Mouse (Mus musculus): ENCODE results near the gene Sntb2. TPM values are rescaled to one million over a fixed set of nuclear protein-coding genes. Genes with fewer than 3 reads are reported as not detected.
A peak's percentile ranks its signal among the peaks of the same experiment; 100 is the strongest.
"Not testable (repeated sequence)": the region's sequence is repeated elsewhere in the genome, so short reads cannot be mapped to it uniquely, and the experiment has no call there.

The Sntb2 gene
- 5.9 and 10.0 TPM in 2 replicates for polyA plus RNA-seq (2015; fragmentation: Nextera tagmentation; extraction: Ambion mirVana)

DNA sequence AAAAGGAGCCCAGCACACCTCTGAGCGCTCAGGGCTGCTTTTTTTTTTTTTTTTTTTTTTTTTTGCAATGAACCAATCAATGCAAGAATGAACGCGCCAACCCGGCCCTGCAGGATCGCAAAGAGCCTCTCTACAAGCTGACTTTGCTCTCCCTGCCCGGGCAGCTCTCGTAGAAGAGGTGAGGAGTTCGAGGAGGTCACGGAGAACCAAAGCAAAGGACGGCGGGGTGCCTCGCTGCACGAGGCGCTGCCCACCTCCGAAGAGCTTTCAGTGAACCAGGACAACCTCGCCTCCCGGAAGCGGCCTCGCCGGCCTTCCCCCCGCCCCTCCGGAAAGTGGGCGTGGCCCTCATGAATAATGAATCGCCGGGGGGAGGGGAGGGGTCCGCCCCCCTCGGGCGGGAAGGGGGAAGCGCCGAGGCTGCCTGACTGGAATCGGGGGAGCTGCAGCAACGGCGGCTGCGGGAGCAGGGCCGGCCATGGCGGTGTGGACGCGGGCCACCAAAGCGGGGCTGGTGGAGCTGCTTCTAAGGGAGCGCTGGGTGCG, at the start of gene Sntb2:
Gene Sntb2 (plus strand): TSS at position 427 of the 546 bp plus-strand sequence.
- peak; percentile 91 for DNase-seq (ENCODE audit: low spot score)

DNA sequence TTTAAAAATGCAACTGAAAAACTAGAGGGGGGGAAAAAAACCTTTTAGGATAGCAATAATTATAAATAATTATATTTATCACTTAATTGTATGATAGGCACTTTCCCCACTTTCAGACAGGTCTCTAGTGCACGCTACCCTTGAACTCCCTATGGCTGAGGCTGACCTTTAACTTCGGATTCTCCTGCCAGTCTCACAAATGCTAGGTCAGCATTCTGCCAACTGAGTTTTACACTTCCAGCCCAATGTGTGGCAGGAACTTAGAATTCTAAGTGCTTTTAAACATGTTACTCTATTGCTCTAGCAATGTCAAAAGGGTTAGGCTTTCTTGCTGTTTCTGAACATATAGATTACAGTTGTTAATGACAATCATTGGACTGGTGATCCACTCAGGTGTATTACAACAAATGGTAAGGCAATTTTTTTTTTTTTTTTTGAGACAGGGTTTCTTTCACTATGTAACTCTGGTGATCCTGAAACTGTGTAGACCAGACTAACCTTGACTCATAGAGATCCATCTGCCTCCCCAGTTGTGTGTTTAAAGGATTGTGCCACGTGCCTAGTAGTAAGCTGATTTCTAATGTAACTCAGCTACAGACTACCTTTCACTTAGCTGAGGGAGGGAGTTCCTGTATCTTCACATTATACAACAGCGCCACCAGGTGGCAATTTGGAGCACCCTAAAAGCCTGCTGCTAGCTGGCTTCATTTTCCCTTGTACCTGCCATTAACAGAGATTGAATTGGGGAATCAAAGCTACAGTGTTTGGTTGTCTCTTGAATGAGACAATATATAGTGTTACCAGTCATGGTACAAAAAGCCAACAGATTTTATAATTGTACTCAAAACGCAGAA, 48.0 kb upstream of the Sntb2 start:
- peak; percentile 81 for DNase-seq (ENCODE audit: low spot score)

DNA sequence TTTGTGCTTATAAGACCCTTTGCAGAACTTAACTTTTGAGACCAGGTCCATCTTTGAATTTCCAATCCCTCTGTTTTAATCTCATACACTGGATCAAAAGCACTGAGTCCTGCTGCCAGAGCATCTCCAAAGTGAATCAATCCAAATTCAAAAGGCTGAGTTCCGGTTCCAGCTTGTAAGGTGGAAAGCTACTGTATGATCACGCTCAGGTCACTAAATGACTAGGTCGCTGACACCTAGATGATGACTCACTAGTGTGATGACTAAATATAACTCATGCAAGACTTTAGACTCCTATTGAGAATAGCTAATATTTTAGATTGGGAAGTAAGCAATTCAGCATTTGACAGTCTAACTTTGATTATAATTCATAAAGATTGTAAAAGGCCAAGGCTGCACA, 46.7 kb upstream of the Sntb2 start:
- no peak for DNase-seq (ENCODE audit: low spot score)

DNA sequence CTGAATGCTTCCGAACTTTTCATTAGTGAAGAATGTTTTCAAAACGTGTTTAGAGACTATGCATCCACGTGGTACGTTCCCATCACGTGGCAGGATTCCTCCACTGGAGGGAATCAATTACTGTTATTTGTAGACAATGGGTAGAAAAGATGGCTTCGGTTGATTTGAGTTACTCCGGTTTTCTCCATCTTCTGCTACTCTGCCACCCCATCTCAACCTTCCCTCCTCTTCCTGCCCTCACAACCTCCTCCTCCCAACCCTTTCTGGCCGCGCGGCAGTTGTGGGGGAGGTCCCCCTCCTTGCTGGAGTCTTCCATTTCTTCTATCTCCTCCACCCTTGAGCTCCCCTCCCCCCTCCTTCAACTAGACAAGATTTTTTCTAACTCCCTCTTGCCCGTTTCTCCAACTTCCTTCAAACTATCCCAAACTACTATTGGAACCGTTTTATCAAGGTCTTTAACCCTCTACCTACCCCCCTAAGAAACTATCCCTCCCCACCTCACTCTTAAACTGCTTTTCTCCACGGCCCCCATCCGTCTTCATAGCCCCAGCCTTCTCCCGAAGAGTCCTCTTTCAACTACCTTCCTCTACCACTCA, 43.2 kb upstream of the Sntb2 start:
- DNase-seq (ENCODE audit: low spot score): peak; percentile 59

DNA sequence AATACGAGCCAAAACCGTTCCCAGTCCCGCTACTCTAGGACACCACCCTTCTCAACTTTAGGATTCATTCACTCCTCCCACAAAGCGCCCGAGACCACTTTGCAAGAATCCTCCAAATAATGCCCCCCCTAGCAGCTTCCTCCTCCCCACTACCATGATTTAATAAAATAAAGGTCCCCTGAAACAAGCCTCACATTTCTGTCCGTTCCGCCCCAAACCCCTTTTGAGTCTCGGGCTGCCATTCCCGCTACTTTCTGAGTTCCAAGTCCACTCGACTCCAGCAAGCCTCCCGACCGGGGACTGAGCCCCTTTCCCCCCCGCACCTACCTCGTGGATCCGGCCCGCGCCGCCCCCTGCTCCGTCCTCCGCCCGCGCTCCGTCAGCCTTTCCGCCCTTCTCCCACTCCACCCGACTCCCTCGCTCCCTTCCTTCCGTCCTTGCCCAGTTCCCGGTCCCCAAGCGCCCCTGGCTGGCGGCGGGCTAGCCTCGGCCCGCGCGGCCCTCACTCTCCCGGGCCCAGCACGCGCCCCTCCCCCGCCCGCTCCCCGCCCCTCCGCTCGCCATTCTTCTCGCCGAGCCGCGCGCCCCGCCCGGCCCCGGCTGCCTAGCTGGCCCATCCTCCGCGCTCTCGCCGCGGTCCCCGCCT, 42.6 kb upstream of the Sntb2 start:
- peak; percentile 38 for DNase-seq (ENCODE audit: low spot score)

DNA sequence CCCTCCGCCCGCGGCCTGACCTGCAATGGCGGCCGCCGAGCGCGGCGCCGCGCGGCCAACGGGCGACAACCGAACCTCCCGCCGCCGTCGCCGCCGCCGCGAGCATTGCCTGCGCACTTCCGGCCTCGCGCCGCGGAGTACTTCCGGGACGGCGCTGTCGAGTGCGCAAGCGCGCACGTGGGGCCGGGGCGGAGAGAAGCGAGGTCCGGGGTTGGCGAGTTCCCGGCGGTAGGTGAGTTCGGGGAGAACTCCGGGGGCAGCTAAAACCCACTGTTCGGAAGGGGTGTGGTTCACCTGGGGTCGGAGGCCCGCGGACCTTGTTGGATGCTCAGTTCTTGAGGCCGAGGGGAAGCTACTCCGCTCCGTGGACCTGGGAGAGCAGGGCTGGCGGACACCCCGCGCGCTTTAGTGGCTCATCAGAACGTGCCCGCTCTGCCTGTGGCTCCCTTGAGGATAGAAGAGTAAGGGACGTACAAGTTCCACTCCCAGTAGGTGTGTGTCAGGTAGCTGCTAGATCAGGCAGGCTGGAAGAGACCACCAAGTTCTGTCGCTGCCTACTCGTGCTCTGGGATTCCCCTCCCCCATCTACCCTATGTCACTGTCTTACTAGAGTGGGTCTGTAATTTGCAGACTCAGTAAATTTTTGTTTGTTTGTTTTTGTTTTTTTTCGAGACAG, 41.9 kb upstream of the Sntb2 start, which contains the start of gene Utp4:
Gene Utp4 (plus strand): TSS at position 156 of the 676 bp plus-strand sequence.
- DNase-seq (ENCODE audit: low spot score): peak; percentile 91

DNA sequence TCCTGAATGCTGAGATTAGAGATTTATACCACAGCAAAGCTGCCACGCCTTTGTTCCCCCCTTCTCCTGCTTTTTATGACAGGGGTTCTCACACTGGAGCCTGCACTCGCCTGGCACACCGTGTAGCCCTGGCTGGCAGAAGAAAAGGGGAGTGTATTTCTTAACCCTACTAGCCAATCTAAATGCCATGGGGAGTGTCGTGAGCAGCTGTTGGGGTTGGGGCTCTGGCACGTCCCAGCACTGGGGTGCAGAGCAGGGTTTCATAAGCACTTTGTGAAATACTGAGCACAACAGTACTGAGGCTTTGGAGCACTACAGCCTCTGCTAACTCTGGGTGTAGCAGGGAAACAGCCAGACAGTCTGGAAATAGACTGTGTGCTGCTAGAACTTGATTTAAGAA, 36.1 kb upstream of the Sntb2 start:
- no peak for DNase-seq (ENCODE audit: low spot score)

DNA sequence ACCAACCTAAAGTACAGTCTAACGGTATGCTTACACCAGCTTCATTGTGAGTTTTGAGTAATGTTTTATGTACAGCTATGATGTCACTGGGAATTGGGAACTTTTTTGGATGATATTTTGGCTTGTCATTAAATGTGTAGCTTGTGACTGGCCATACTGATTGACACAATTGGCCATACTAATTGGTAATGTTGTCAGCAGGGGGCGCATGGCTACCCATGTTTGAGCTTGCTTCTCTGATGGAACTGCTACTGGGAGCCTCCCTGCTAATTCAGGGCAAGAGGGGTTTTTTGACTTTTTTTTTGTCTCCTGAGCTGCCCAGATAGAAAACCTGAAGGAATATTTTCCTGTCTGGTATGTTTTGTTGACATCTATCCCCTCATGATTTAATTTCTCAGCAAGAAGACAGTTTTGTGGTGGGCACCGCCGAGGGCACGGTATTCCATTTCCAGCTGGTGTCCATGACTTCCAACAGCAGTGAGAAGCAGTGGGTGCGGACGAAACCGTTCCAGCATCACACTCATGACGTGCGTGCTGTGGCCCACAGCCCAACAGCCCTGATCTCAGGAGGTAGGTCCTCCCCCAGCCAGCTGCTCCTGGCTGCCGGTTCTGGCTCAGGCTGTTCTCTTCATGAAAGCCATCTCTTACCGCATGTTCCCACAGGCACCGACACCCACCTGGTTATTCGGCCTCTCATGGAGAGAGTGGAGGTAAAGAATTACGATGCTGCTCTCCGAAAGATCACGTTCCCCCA, 29.6 kb upstream of the Sntb2 start:
- DNase-seq (ENCODE audit: low spot score): no peak

DNA sequence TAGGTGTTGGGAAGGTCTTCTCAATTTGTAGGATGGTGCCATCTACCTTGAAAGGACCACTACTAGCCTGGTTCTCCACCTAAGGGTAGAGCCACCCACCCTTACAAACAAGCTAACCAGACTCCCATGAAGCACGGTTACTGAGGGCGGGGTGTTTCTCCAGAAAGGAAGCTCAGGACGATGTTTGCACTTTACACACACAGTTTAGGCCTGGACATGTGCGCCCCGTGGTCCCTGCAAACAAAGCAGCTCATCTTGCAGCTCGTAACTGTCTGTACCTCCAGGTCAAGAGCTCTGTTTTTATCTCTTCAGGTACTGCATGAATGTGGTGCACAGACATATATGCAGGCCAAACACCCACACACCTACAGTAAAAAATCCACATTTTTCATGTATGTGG, 28.9 kb upstream of the Sntb2 start:
- DNase-seq (ENCODE audit: low spot score): no peak

DNA sequence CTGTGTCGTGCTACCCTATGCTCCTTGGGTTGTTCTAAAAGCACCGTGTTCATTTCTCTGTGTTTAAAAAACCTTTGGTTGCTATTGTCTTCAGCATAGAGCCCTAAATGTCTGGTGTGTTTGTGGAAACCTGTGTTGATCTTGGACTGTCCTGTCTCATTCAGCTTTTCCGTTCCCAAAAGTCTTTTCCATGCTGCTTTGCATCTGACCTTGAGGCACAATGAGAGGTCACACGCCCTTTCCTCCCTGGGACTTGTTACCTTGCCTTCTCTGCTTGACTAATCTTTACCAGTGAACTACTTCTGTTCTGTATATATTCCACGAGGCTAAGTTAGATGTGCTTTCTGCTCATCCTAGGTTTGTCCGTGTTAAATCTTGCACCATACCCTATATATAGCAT, 28.1 kb upstream of the Sntb2 start:
- DNase-seq (ENCODE audit: low spot score): no peak

DNA sequence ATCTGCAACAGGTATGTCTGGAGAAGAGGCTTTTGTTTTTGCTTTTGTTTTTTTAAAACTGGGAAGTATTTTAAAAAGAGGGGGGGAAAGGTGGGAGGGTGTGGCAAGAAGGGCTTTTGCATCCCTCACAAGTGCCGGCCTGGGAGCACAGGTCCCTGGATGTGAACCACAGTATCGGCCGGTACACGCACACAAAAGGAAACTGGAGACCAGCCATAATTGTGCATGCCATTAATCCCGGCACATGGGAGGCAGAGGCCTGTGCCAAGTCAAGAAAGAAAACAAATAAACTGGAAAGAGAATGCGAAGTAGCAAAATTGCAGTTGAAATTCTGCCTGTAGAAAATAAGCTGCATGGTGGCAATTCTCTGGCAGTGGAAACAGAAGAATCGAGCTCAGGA, 27.3 kb upstream of the Sntb2 start:
- DNase-seq (ENCODE audit: low spot score): no peak

DNA sequence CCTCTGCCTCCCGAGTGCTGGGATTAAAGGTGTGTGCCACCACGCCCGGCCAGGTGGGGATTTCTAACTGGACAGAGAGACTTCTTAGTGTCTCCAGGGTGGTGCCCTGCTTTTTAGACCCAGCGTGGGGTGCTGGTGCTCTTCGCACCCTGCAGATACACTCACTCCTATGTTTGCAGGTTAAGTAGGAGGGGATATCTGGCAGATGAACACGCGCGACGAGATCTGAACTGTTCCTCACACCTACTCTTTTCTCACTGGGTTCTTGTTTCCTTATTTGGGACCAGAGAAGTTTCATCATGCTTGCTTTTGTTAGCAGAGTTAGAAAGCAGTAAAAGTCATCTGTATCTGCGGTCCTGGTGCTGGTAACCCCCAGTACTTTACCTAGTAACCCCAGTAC, 21.9 kb upstream of the Sntb2 start:
- DNase-seq (ENCODE audit: low spot score): no peak

DNA sequence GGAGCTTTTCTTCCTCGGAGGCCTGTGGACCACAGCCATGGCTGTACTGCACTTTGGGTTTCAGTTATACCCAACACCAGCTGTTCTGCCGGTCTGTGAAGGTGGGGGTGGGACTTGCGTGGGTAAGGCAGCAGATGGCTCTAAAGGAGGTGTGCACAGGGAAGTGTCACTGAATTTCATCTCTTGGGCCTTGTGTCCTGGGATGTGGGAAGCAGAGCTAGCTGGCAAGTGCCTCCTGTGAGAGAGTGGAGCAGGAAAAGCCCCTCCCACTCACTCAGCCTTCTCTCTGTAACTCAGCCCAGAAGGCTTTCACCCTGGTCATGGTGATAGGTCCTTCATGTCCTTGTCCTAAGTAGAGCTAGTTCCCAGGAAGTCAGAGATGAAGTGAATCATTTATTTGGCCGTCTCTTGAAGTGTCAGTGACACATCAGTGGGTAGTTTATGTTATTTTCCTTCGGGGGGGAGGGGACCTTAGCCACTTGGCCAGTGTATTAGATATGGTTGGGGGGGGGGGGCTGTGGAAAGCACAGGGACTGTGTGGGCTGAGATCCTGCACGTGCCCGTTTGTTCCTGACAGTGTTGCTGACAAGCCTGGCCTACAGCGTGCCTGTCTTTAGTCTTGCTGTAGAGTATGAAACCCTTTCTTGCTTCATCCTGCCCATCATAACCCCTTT, 15.7 kb upstream of the Sntb2 start:
- DNase-seq (ENCODE audit: low spot score): no peak

DNA sequence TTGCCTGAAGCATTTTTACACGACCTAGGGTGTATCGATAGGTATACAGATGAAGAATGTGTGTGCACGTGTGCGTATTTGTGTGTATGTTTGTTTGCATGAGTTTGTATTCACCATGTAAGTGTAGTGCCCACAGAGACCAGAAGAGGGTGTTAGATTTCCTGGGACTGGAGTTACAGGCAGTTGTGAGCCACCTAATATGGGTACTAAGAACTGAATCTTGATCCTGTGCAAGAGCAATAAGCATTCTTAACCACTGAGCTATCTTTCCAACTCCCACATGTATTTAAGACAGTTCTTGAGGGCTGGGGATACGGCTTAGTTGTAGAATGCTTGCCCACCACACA, 15.2 kb upstream of the Sntb2 start:
- no peak for DNase-seq (ENCODE audit: low spot score)

DNA sequence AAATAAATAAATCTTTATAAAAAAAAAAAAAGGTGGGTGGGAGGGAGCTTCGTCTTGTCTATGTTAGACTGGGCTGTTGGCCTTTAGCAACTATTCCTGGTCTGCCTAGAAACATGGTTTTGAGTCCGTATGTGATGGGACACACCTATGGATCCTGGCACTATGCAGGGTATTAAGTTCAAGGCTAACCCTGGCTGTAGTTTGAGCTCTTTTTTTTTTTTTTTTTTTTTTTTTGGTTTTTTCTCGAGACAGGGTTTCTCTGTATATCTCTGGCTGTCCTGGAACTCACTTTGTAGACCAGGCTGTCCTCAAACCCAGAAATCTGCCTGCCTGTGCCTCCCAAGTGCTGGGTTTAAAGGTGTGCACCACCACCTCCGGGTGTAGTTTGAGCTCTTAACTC, 11.5 kb upstream of the Sntb2 start:
- DNase-seq (ENCODE audit: low spot score): no peak

DNA sequence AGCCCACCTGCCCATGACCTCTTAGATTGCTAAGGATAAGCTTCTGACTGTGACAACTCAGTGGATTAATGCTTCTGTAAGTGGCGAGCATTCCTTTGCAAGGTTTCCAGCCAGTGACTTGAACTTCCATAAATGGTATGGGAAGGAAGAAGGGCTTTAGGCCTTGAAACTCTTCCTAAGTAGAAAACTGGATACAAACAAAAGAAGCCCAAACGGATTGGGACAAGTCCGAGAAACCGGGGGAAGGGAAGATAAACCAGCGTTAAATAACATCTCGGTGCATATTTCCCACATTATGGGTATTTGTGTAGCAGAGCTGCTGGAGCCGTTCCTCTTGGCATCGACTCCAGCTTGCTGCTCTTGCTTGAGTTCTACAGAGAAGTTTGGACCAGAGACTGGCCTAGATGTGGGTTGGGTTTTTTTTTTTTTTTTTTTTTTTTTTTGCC, 10.6 kb upstream of the Sntb2 start:
- no peak for DNase-seq (ENCODE audit: low spot score)

DNA sequence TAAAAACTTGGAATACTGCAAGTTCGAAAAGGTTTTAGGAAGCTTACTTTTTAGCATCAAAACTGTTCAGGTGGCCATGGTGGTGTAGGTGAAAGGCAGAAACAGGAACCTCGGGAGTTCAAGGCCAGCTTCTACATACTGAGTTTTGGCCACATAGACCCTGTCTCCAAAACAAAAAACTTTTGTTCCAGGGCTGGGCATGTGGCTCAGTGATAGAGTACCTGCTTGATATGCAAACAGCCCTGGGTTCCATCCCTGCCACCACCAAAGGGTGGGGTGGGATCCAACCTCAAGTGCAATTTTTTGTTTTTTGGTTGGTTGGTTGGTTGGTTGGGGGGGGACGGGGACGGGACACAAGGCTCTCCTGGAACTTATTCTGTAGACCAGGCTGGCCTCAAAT, 10.1 kb upstream of the Sntb2 start:
- DNase-seq (ENCODE audit: low spot score): no peak

DNA sequence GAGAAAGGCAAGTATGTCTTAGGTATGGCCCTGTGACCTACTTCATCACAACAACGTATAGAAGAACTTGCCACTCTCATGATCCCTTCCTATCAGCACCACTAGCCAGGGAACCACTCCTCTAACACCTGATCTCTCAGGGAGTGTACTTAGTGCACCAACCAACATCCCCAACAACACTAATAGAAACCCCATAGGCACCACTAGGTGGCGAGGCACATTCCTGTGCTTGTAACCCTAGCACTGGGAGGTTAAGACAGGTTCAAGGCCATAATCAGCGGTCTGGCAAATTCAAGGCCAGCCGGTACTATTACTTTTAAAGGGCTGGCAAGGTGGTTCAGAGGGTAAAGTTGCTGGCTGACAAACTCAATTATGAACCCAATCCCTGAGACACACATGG, 8.3 kb upstream of the Sntb2 start:
- peak; percentile 38 for DNase-seq (ENCODE audit: low spot score)

DNA sequence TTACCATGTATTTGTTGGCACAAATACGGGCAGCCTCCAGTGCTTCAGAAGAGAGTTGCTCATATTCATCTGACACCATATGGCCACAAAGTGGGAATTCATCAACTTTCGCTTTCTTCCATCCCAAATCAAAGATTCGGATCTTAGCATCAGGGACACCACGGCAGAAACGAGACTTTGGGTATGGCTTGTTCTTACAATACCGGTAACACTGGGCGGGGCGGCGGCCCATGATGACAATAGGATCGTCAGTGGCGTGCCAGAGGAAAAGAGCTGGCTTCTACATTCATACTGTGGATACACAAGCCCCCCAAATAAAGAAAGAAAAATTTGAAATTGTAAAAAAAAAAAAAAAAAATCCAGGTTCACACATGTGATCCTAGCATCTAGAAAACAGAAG, 7.4 kb upstream of the Sntb2 start:
- not testable (repeated sequence) for DNase-seq (ENCODE audit: low spot score)

Data from thymus, postnatal 0 days (tissue).